Mouse (Mus musculus) myocyte (in vitro differentiated cells): ENCODE data around the gene Slx4ip.

Source experiments
- E2F4 ChIP-seq: IDR thresholded peaks from one replicate; pipeline ENCODE4 v1.6.1; 2011; ENCODE audit warnings: mild to moderate bottlenecking, control low read depth, moderate library complexity; ENCODE audit not compliant: insufficient read depth
- MAX ChIP-seq: IDR thresholded peaks from one replicate; pipeline ENCODE4 v1.6.1; 2011; ENCODE audit warnings: low read depth, mild to moderate bottlenecking, control low read depth
- MYOG ChIP-seq, 3 experiments: IDR thresholded peaks; one replicate each; pipeline ENCODE4 v1.6.1; 2011; ENCODE audit warnings: control low read depth in 2 of 3, low read depth in 2 of 3, mild to moderate bottlenecking in 2 of 3; ENCODE audit not compliant: insufficient read length in 2 of 3, control insufficient read depth in 1 of 3, insufficient read depth in 1 of 3
- POLR2A ChIP-seq: IDR thresholded peaks from one replicate; pipeline ENCODE4 v1.6.1; 2011; ENCODE audit warnings: low read depth, mild to moderate bottlenecking, control low read depth, moderate library complexity; ENCODE audit not compliant: insufficient read length
- POLR2AphosphoS2 ChIP-seq: IDR thresholded peaks from one replicate; pipeline ENCODE4 v1.6.1; 2011; ENCODE audit warnings: low read depth, control low read depth; ENCODE audit not compliant: insufficient read length
- REST ChIP-seq: IDR thresholded peaks from one replicate; pipeline ENCODE4 v1.6.1; 2011; ENCODE audit warnings: mild to moderate bottlenecking, control low read depth, moderate library complexity; ENCODE audit not compliant: insufficient read depth, insufficient read length
- USF1 ChIP-seq: IDR thresholded peaks from one replicate; pipeline ENCODE4 v1.6.1; 2011; ENCODE audit warnings: low read depth, mild to moderate bottlenecking, control low read depth, moderate library complexity

DNA sequence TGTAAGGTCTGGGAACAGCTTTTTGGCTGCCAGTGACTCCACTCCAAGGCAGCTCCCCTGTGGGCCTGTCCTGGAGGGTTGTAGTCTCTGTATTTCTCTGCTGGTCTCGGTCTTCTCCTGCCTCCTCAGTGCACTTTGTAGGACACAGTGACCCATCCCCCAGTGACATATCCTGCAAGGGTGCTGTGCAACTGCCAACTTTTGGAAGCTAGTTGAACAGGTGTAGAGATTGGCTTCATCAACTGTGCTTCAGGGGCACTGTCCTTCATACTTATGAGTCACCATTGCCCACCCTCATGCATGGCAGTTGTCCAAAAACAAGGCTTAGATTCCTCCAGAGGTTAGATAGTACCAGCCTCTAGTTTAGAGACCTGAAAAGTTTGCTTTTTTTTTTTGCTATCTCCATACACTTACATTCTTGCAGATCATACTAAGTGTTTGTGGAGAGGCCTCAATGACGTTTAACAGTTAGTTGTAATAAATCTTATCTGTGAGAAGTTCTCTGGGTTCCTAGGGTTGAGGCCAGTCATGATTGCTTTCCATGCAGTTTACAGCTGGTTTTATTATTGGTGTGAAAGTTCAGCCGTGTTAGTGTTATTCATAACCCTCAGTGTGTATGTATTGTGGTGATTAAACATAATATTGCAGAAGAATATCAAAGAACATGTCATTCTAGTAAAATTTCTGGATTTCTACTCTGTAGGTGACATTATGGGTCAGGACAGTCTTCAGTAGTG is 29.4 kb downstream of the Slx4ip start:
- TF ChIP-seq USF1 (no peak), REST (no peak), POLR2A (no peak), E2F4 (no peak), POLR2AphosphoS2 (no peak), MYOG (IDR thresholded peaks at IDR 0.05; ENCODE audit: control insufficient read depth in 1 of 3, insufficient read depth in 1 of 3, insufficient read length in 2 of 3, low read depth in 2 of 3) (peak in 1 of 3 experiments; percentile 33), MAX (no peak)
